Mouse (Mus musculus): ENCODE data around the gene Serhl. TPM values are rescaled to one million over a fixed set of nuclear protein-coding genes. Genes with fewer than 3 reads are reported as not detected.
"Not testable (repeated sequence)": the region's sequence is repeated elsewhere in the genome, so short reads cannot be mapped to it uniquely, and the experiment has no call there.

Serhl gene
- polyA plus RNA-seq (2014; fragmentation: Nextera tagmentation; extraction: Ambion mirVana) = 22.3 and 37.8 TPM in 2 replicates

DNA sequence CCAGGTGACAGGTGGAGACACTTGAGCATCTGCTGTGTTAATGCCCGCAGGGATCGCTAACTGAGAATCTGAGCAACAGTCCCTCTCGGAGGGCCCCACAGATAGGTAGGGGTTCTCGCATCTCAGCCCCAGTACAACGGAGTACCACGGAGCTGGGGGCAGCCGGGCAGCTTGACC is at the start of gene Serhl:
TSS of gene Serhl (plus strand) at position 78 of the 177 bp plus-strand sequence.
- no peak within 1 kb of the TSS for H3K27ac ChIP-seq (ENCODE audit: low read depth, low read length)

DNA sequence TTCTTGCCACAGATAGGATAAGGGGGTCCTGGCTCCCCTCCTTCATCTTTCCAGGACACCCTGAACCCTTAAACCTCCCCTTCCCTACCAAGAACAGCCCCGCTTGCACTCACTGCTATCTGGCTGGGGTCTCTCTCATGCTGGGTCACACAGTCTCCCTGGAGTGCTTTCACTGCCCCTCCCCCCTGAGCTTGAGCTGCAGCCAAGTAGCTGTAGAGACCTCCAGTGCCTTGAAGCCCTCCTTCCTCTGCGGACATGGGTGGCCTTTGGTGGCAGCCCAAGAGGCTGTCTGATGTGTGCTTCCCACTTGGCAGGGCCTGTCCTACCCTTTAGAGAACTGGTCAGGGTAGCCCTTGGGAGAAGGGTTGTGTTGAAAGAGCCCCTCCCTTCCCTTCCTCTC is 49.1 kb upstream of the Serhl start:
- peaks cover 8% of the 10 kb centered on the region; the same call in 1 of the 2 replicates for H3K4me1 ChIP-seq (ENCODE audit: control insufficient read depth, insufficient read depth, low read length)
- no peak overlapping the region for H3K27ac ChIP-seq (ENCODE audit: low read depth, low read length)
- WGBS = 37% methylated on average over 2 of the region's 2 CpGs
- H3K9ac ChIP-seq (replicated peaks; ENCODE audit: low read depth, low read length) = no peak overlapping the region
- no peaks in the 10 kb centered on the region for H3K9me3 ChIP-seq (ENCODE audit: control insufficient read depth, low read length)
- no peak overlapping the region for H3K4me3 ChIP-seq (ENCODE audit: low read depth, low read length)
- H3K36me3 ChIP-seq (ENCODE audit: control insufficient read depth, insufficient read depth, low read length) = no peaks in the 10 kb centered on the region
- no peak for ATAC-seq (ENCODE audit: low read depth)
- H3K4me2 ChIP-seq (ENCODE audit: low read depth, low read length) = no peak overlapping the region
- H3K27me3 ChIP-seq (ENCODE audit: control insufficient read depth, insufficient read depth, low read length) = no peaks in the 10 kb centered on the region

More for the DNA sequence above, at the start of gene Serhl:
- H3K4me2 ChIP-seq (ENCODE audit: low read depth, low read length) = peak within 1 kb of the TSS; percentile 7; the same call in 1 of the 2 replicates
- no peaks in the 10 kb centered on the region for H3K36me3 ChIP-seq (ENCODE audit: control insufficient read depth, insufficient read depth, low read length)
- 19% methylated on average over 7 of the region's 7 CpGs for WGBS
- H3K9ac ChIP-seq (replicated peaks; ENCODE audit: low read depth, low read length) = 0 out of 2 replicates have a peak within 1 kb of the TSS, but pooled peaks have one; percentile 12
- no peak for ATAC-seq (ENCODE audit: low read depth)
- H3K4me3 ChIP-seq (ENCODE audit: low read depth, low read length) = no peak within 1 kb of the TSS
- H3K27me3 ChIP-seq (ENCODE audit: control insufficient read depth, insufficient read depth, low read length) = no peaks in the 10 kb centered on the region; the same call in 1 of the 2 replicates
- no peaks in the 10 kb centered on the region for H3K9me3 ChIP-seq (ENCODE audit: control insufficient read depth, low read length)
- peaks cover 8% of the 10 kb centered on the region for H3K4me1 ChIP-seq (ENCODE audit: control insufficient read depth, insufficient read depth, low read length)

DNA sequence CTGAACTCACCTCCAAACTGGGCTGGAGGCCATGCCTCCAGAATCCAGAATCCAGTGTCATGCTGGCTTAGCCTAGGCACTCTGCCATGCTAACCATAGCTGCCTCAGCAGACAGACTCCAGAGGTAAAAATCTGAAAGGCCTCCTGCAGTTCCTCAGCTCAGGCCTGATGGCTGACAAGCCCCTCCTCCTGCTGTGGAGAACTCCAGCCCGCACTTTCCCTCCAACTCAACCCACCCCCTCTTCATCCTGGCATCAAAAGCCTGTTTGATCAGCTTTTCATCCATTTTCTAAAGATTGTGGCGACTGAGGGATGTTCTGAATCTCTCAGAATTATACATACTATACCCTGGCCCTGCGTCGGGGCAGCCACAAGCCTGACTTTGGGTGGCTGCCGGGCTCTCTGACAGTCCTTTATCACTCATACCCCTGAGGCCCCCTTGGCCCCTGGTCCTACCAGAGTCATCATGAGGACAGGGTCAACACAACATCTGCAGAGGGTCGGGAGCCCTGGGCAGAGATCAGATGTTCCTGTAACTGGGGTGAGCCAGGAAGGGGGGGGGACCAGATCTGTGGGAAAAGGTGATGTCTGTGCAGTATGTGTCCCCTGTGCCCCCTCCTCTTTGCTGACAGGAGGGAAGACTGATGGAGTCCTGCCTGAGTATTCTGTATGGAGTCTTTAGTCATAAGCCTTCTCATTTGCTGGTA is 46.5 kb upstream of the Serhl start:
- Histone ChIP-seq H3K9ac (replicated peaks; ENCODE audit: low read depth, low read length) (peak overlapping the region; percentile 16; the same call in 1 of the 2 replicates), H3K4me3 (ENCODE audit: low read depth, low read length) (no peak overlapping the region), H3K9me3 (ENCODE audit: control insufficient read depth, low read length) (no peaks in the 10 kb centered on the region), H3K36me3 (ENCODE audit: control insufficient read depth, insufficient read depth, low read length) (no peaks in the 10 kb centered on the region), H3K27me3 (ENCODE audit: control insufficient read depth, insufficient read depth, low read length) (no peaks in the 10 kb centered on the region), H3K27ac (ENCODE audit: low read depth, low read length) (no peak overlapping the region), H3K4me2 (ENCODE audit: low read depth, low read length) (peak overlapping the region; percentile 18; the same call in 1 of the 2 replicates), H3K4me1 (ENCODE audit: control insufficient read depth, insufficient read depth, low read length) (0 out of 2 replicates have a peak, but pooled peaks cover 6% of the 10 kb centered on the region)
- WGBS = 10% methylated on average over 6 of the region's 6 CpGs
- ATAC-seq (ENCODE audit: low read depth) = no peak

DNA sequence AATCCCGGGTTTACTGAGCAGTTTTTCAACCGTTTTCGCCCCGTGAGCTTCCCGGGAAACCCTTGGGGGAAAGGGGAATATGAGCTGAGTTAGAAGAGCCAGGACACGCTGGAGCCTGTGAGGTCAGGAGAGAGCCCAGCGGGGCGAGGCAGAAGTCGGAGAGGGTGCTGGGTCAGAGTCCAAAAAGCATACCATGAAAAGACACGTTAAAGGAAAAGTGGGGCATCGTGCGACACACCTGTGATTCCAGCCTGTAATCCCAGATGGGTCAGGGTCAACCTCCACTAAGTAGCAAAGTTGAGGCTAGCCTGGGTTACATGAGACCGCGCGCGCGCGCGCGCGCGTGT is 46.0 kb upstream of the Serhl start:
- H3K27ac ChIP-seq (ENCODE audit: low read depth, low read length) = no peak overlapping the region
- H3K9ac ChIP-seq (replicated peaks; ENCODE audit: low read depth, low read length) = peak overlapping the region; percentile 16; the same call in 1 of the 2 replicates

DNA sequence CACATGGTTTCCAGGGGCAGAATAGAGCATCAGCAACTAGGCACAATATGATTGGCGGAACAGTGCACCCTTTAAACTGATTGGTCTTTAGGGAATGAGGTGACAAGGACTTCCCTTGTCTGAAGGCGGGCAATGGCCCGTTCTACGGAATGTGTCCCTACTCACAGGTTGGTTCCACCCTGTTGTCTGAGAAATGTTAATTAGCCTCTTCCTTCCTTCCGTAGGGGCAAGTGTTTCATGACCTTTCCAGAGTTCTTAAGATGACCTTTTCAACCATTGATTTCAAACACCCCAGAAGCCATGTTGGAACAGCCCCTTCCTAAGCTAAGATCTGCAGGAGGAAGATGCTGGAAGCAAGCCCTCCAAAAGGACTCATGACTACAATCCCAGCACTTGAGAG is 43.7 kb upstream of the Serhl start:
- H3K27me3 ChIP-seq (ENCODE audit: control insufficient read depth, insufficient read depth, low read length); H3K36me3 ChIP-seq (ENCODE audit: control insufficient read depth, insufficient read depth, low read length); ATAC-seq (ENCODE audit: low read depth); H3K4me1 ChIP-seq (ENCODE audit: control insufficient read depth, insufficient read depth, low read length); H3K4me2 ChIP-seq (ENCODE audit: low read depth, low read length); H3K27ac ChIP-seq (ENCODE audit: low read depth, low read length); H3K9me3 ChIP-seq (ENCODE audit: control insufficient read depth, low read length); H3K9ac ChIP-seq (replicated peaks; ENCODE audit: low read depth, low read length); H3K4me3 ChIP-seq (ENCODE audit: low read depth, low read length): not testable (repeated sequence)
- 95% methylated on average over 5 of the region's 5 CpGs for WGBS

More for the DNA sequence above, 46.0 kb upstream of the Serhl start:
- WGBS = 69% methylated on average over 22 of the region's 22 CpGs
- no peaks in the 10 kb centered on the region for H3K9me3 ChIP-seq (ENCODE audit: control insufficient read depth, low read length)
- no peaks in the 10 kb centered on the region for H3K27me3 ChIP-seq (ENCODE audit: control insufficient read depth, insufficient read depth, low read length)
- H3K4me2 ChIP-seq (ENCODE audit: low read depth, low read length) = no peak overlapping the region
- no peaks in the 10 kb centered on the region for H3K36me3 ChIP-seq (ENCODE audit: control insufficient read depth, insufficient read depth, low read length)
- no peak for ATAC-seq (ENCODE audit: low read depth)
- H3K4me3 ChIP-seq (ENCODE audit: low read depth, low read length) = no peak overlapping the region
- 0 out of 2 replicates have a peak, but pooled peaks cover 4% of the 10 kb centered on the region for H3K4me1 ChIP-seq (ENCODE audit: control insufficient read depth, insufficient read depth, low read length)

DNA sequence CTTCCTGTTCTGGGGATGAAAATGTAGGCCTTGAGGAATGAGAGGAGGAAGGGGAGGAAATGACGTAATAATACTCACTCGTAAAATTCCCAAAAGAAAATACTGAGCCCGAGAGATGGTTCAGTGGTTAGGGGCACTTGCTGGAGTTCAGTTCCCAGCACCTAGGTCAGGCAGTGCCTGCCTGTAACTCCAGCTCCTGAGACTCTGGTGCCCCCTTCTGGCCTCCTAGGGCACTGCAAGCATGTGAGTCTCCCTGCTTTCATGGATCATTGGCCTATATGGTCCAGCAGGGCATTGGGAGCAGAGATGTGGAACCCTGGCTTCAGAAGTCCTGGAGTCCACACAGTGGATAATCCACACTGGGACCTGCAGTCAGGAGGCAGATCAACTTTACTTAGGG is 43.0 kb upstream of the Serhl start:
- Histone ChIP-seq H3K4me1 (ENCODE audit: control insufficient read depth, insufficient read depth, low read length) (0 out of 2 replicates have a peak, but pooled peaks cover 4% of the 10 kb centered on the region), H3K4me3 (ENCODE audit: low read depth, low read length) (no peak overlapping the region), H3K36me3 (ENCODE audit: control insufficient read depth, insufficient read depth, low read length) (no peaks in the 10 kb centered on the region), H3K27ac (ENCODE audit: low read depth, low read length) (no peak overlapping the region), H3K9ac (replicated peaks; ENCODE audit: low read depth, low read length) (no peak overlapping the region), H3K4me2 (ENCODE audit: low read depth, low read length) (no peak overlapping the region), H3K9me3 (ENCODE audit: control insufficient read depth, low read length) (no peaks in the 10 kb centered on the region), H3K27me3 (ENCODE audit: control insufficient read depth, insufficient read depth, low read length) (no peaks in the 10 kb centered on the region)
- 92% methylated on average over 3 of the region's 3 CpGs for WGBS
- no peak for ATAC-seq (ENCODE audit: low read depth)

DNA sequence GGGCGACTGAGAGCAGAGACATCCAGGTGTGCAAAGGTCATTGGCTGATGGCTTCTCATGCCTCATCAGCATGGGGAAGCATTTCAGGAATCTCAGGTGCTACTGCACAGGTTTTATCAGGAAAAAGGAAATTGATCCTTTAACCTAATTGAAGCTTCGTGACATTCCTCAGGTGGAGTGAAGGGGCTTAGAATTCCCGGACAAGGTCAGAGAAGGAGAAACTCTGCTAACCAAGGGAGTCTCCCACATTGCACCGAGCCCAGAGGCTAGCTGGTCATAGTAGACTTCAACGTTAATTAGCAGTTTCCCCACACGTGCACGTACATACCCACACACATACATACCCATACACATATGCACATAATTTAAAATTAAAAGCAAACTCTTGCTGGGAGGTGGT is 42.6 kb upstream of the Serhl start:
- H3K9ac ChIP-seq (replicated peaks; ENCODE audit: low read depth, low read length) = no peak overlapping the region
- no peaks in the 10 kb centered on the region for H3K36me3 ChIP-seq (ENCODE audit: control insufficient read depth, insufficient read depth, low read length)
- no peak overlapping the region for H3K4me2 ChIP-seq (ENCODE audit: low read depth, low read length)
- 89% methylated on average over 7 of the region's 7 CpGs for WGBS
- no peaks in the 10 kb centered on the region for H3K27me3 ChIP-seq (ENCODE audit: control insufficient read depth, insufficient read depth, low read length)
- no peak for ATAC-seq (ENCODE audit: low read depth)
- H3K27ac ChIP-seq (ENCODE audit: low read depth, low read length) = no peak overlapping the region
- H3K4me3 ChIP-seq (ENCODE audit: low read depth, low read length) = no peak overlapping the region
- no peaks in the 10 kb centered on the region for H3K9me3 ChIP-seq (ENCODE audit: control insufficient read depth, low read length)
- 0 out of 2 replicates have a peak, but pooled peaks cover 4% of the 10 kb centered on the region for H3K4me1 ChIP-seq (ENCODE audit: control insufficient read depth, insufficient read depth, low read length)

DNA sequence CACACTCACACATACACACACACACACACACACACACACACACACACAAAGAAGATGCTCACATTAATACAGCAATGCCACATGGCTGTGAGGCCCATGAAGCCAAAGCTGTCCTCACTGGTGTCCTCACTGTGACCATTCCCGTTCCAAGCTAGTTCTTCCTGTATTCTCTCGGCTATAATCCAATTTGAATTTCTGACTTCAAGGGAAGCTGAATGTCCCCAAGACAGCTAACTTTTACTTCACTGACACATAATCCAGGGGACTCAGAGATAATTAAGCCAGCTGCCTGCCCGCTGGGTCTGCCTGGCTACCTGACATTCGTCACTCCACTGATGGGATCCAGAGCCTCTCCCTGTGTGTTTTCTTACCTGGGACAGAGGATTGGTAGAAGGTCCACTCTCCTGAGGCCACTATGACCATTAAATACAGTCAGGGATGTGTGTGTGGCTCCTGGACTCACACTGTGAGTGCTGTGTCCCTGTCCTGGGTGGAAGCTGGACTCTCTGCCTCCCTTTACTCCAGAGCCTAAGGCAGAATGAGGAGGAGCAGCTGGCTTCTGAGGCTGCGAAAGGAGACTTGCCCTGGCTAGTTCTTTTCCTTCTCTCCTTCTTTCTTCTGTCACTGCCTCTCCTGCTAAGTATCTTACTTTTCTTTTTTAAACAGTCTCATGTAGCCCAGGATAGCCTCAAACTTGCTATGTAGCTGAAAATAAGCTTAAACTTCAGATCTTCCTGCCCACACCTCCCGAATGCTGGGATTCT is 36.8 kb upstream of the Serhl start:
- ATAC-seq (ENCODE audit: low read depth) = no peak
- Histone ChIP-seq H3K4me1 (ENCODE audit: control insufficient read depth, insufficient read depth, low read length) (peaks cover 13% of the 10 kb centered on the region), H3K9me3 (ENCODE audit: control insufficient read depth, low read length) (no peaks in the 10 kb centered on the region), H3K36me3 (ENCODE audit: control insufficient read depth, insufficient read depth, low read length) (no peaks in the 10 kb centered on the region), H3K4me2 (ENCODE audit: low read depth, low read length) (no peak overlapping the region), H3K4me3 (ENCODE audit: low read depth, low read length) (no peak overlapping the region), H3K27me3 (ENCODE audit: control insufficient read depth, insufficient read depth, low read length) (no peaks in the 10 kb centered on the region), H3K9ac (replicated peaks; ENCODE audit: low read depth, low read length) (no peak overlapping the region), H3K27ac (ENCODE audit: low read depth, low read length) (no peak overlapping the region)
- WGBS = 69% methylated on average over 6 of the region's 6 CpGs

DNA sequence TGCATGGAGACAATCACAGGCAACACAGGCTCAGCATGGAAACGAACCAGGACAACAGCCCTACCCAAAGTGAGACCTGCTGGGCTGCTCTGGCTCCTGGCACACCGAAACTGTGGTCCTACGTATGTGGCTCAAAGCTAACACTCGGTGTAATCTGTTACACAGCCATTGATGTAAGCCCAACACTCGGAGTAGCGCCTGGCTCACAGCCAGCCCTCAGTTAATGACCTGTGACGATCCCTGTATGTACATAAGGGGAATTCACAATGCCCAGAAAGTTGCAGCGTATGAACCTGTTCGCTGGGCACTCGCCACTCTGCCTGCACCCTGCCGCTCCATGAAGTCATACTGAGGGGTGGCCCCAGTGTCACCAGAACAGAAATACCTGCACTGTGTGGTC is 36.0 kb upstream of the Serhl start:
- Histone ChIP-seq H3K27me3 (ENCODE audit: control insufficient read depth, insufficient read depth, low read length) (no peaks in the 10 kb centered on the region), H3K9me3 (ENCODE audit: control insufficient read depth, low read length) (no peaks in the 10 kb centered on the region), H3K27ac (ENCODE audit: low read depth, low read length) (no peak overlapping the region), H3K4me3 (ENCODE audit: low read depth, low read length) (no peak overlapping the region), H3K4me2 (ENCODE audit: low read depth, low read length) (no peak overlapping the region), H3K36me3 (ENCODE audit: control insufficient read depth, insufficient read depth, low read length) (no peaks in the 10 kb centered on the region), H3K9ac (replicated peaks; ENCODE audit: low read depth, low read length) (no peak overlapping the region), H3K4me1 (ENCODE audit: control insufficient read depth, insufficient read depth, low read length) (peaks cover 11% of the 10 kb centered on the region)
- ATAC-seq (ENCODE audit: low read depth) = no peak
- 20% methylated on average over 11 of the region's 11 CpGs for WGBS

All from neural tube, embryonic 14.5 days (tissue).